Mouse (Mus musculus) heart, embryonic 10.5 days (tissue): Measurements from ENCODE around the gene Pard6b. TPM values are rescaled to one million over a fixed set of nuclear protein-coding genes. Genes with fewer than 3 reads are reported as not detected.
A peak's percentile ranks its signal among the peaks of the same experiment; 100 is the strongest.

Experiments
- DNase-seq: peaks from one replicate; pipeline ENCODE4 v3.0.0-alpha.2; 2017; ENCODE audit warnings: low spot score
- H3K27ac ChIP-seq: fragments of 300-500 bp; sonication (generic); 2 replicates; pipeline ENCODE4 v1.5.1; 2016; ENCODE audit warnings: mild to moderate bottlenecking
- H3K27me3 ChIP-seq: fragments of 300-500 bp; sonication (generic); 2 replicates; pipeline ENCODE4 v1.6.1; 2016; ENCODE audit warnings: mild to moderate bottlenecking; ENCODE audit not compliant: poor library complexity, insufficient read depth, severe bottlenecking
- H3K36me3 ChIP-seq: fragments of 300-500 bp; sonication (generic); 2 replicates; pipeline ENCODE4 v1.6.1; 2016; ENCODE audit warnings: mild to moderate bottlenecking, moderate library complexity
- H3K4me1 ChIP-seq: fragments of 300-500 bp; sonication (generic); 2 replicates; pipeline ENCODE4 v1.6.1; 2016; ENCODE audit warnings: mild to moderate bottlenecking
- H3K4me3 ChIP-seq: fragments of 300-500 bp; sonication (generic); 2 replicates; pipeline ENCODE4 v1.5.1; 2016; ENCODE audit warnings: mild to moderate bottlenecking, moderate library complexity
- H3K9me3 ChIP-seq: fragments of 300-500 bp; sonication (generic); 2 replicates; pipeline ENCODE4 v1.6.1; 2016; ENCODE audit warnings: mild to moderate bottlenecking, moderate library complexity
- WGBS: fragments of 180-500 bp; shearing (Covaris S2); methylation state at CpG from one replicate; pipeline ENCODE4 v1.1.7; 2016; 5-methylcytosine and 5-hydroxymethylcytosine counted together
- polyA plus RNA-seq: library from polyadenylated mRNA; unstranded; fragments of >200 nt; fragmentation: Nextera tagmentation; extraction: Ambion mirVana; gene quantifications from 2 replicates; pipeline ENCODE4 v1.2.1, GENCODE M21; 2016

Pard6b gene
- polyA plus RNA-seq, 1 experiment from 2014 or later: 15.0 TPM

- Histone ChIP-seq H3K27me3 (no peaks in the 10 kb centered on the region), H3K4me1 (peaks cover 55% of the 10 kb centered on the region), H3K4me3 (no peak overlapping the region), H3K9me3 (no peaks in the 10 kb centered on the region), H3K36me3 (no peaks in the 10 kb centered on the region), H3K27ac (peak overlapping the region; percentile 72)
- no peak for DNase-seq
- WGBS: 25% methylated on average over 5 of the region's 5 CpGs
Observed at GRCm38 (mm10) chr2:168070425-168070824, 10.4 kb upstream of the Pard6b start.

GRCm38 (mm10) chr2:168072436-168073131, 8.2 kb upstream of the Pard6b start:
- DNase-seq: peak; percentile 90
- Histone ChIP-seq H3K36me3 (no peaks in the 10 kb centered on the region), H3K4me1 (peaks cover 46% of the 10 kb centered on the region), H3K9me3 (no peaks in the 10 kb centered on the region), H3K27me3 (no peaks in the 10 kb centered on the region), H3K4me3 (peak overlapping the region; percentile 39), H3K27ac (peak overlapping the region; percentile 86)
- WGBS: 5% methylated on average over 12 of the region's 12 CpGs

GRCm38 (mm10) chr2:168073722-168074121, 7.1 kb upstream of the Pard6b start:
- peak overlapping the region; percentile 86; the same call in 1 of the 2 replicates for H3K27ac ChIP-seq
- H3K27me3 ChIP-seq: peaks cover 7% of the 10 kb centered on the region
- H3K36me3 ChIP-seq: no peaks in the 10 kb centered on the region
- H3K4me3 ChIP-seq: no peak overlapping the region
- peaks cover 56% of the 10 kb centered on the region for H3K4me1 ChIP-seq
- WGBS: 71% methylated on average over 5 of the region's 5 CpGs
- no peak for DNase-seq
- H3K9me3 ChIP-seq: no peaks in the 10 kb centered on the region

- WGBS: 53% methylated on average over 3 of the region's 3 CpGs
- H3K27me3 ChIP-seq: peaks cover 14% of the 10 kb centered on the region
- H3K9me3 ChIP-seq: no peaks in the 10 kb centered on the region
Observed at GRCm38 (mm10) chr2:168074457-168074856, 6.3 kb upstream of the Pard6b start.

GRCm38 (mm10) chr2:168076840-168077576, 3.8 kb upstream of the Pard6b start:
- Histone ChIP-seq H3K4me1 (peaks cover 63% of the 10 kb centered on the region), H3K9me3 (no peaks in the 10 kb centered on the region), H3K27me3 (peaks cover 14% of the 10 kb centered on the region), H3K36me3 (no peaks in the 10 kb centered on the region), H3K27ac (no peak overlapping the region), H3K4me3 (no peak overlapping the region)
- 78% methylated on average over 20 of the region's 20 CpGs for WGBS
- no peak for DNase-seq

More at GRCm38 (mm10) chr2:168074457-168074856, 6.3 kb upstream of the Pard6b start:
- Histone ChIP-seq H3K4me1 (peaks cover 64% of the 10 kb centered on the region), H3K27ac (no peak overlapping the region), H3K36me3 (no peaks in the 10 kb centered on the region), H3K4me3 (no peak overlapping the region)
- no peak for DNase-seq

- 25% methylated on average over 15 of the region's 15 CpGs for WGBS
- peak overlapping the region; percentile 67 for H3K27ac ChIP-seq
- no peaks in the 10 kb centered on the region for H3K9me3 ChIP-seq
- no peak for DNase-seq
- H3K27me3 ChIP-seq: peaks cover 20% of the 10 kb centered on the region
- peaks cover 62% of the 10 kb centered on the region for H3K4me1 ChIP-seq
- peak overlapping the region; percentile 15; the same call in 1 of the 2 replicates for H3K4me3 ChIP-seq
- no peaks in the 10 kb centered on the region for H3K36me3 ChIP-seq
Observed at GRCm38 (mm10) chr2:168078107-168078830, 2.5 kb upstream of the Pard6b start.

GRCm38 (mm10) chr2:168081299-168081932, 612 bp downstream of the Pard6b start:
- WGBS: under 1% methylated on average over 48 of the region's 49 CpGs
- no peak for DNase-seq
- peaks cover 69% of the 10 kb centered on the region for H3K4me1 ChIP-seq

GRCm38 (mm10) chr2:168081933-168082306, 1.1 kb downstream of the Pard6b start:
- WGBS: 3% methylated on average over 14 of the region's 14 CpGs
- Histone ChIP-seq H3K27ac (peak overlapping the region; percentile 95), H3K4me1 (peaks cover 70% of the 10 kb centered on the region), H3K27me3 (peaks cover 20% of the 10 kb centered on the region), H3K9me3 (no peaks in the 10 kb centered on the region), H3K4me3 (peak overlapping the region; percentile 86), H3K36me3 (no peaks in the 10 kb centered on the region)
- DNase-seq: no peak

More at GRCm38 (mm10) chr2:168081299-168081932, 612 bp downstream of the Pard6b start:
- Histone ChIP-seq H3K36me3 (no peaks in the 10 kb centered on the region), H3K9me3 (no peaks in the 10 kb centered on the region), H3K27ac (peak overlapping the region; percentile 95), H3K27me3 (peaks cover 20% of the 10 kb centered on the region), H3K4me3 (peak overlapping the region; percentile 86)

- WGBS: 71% methylated on average over 2 of the region's 2 CpGs
- no peak overlapping the region for H3K27ac ChIP-seq
- H3K27me3 ChIP-seq: peaks cover 15% of the 10 kb centered on the region
- no peaks in the 10 kb centered on the region for H3K9me3 ChIP-seq
- H3K4me3 ChIP-seq: no peak overlapping the region
- peaks cover 57% of the 10 kb centered on the region for H3K4me1 ChIP-seq
- no peak for DNase-seq
- H3K36me3 ChIP-seq: no peaks in the 10 kb centered on the region
Observed at GRCm38 (mm10) chr2:168083593-168083992, 2.8 kb downstream of the Pard6b start.

- WGBS: 91% methylated on average over 7 of the region's 7 CpGs
- no peak overlapping the region for H3K4me3 ChIP-seq
- no peak for DNase-seq
- H3K27ac ChIP-seq: no peak overlapping the region
- H3K9me3 ChIP-seq: no peaks in the 10 kb centered on the region
- peaks cover 9% of the 10 kb centered on the region for H3K27me3 ChIP-seq
- H3K4me1 ChIP-seq: peaks cover 55% of the 10 kb centered on the region
- no peaks in the 10 kb centered on the region for H3K36me3 ChIP-seq
Observed at GRCm38 (mm10) chr2:168084228-168084627, 3.4 kb downstream of the Pard6b start.

GRCm38 (mm10) chr2:168085621-168086265, 4.9 kb downstream of the Pard6b start:
- 48% methylated on average over 10 of the region's 10 CpGs for WGBS
- H3K4me1 ChIP-seq: peaks cover 44% of the 10 kb centered on the region
- DNase-seq: no peak

GRCm38 (mm10) chr2:168086318-168086717, 5.5 kb downstream of the Pard6b start:
- peaks cover 42% of the 10 kb centered on the region for H3K4me1 ChIP-seq
- no peaks in the 10 kb centered on the region for H3K9me3 ChIP-seq
- no peak overlapping the region for H3K27ac ChIP-seq
- H3K27me3 ChIP-seq: peaks cover 7% of the 10 kb centered on the region; the same call in 1 of the 2 replicates
- no peak for DNase-seq
- 68% methylated on average over 6 of the region's 6 CpGs for WGBS
- no peaks in the 10 kb centered on the region for H3K36me3 ChIP-seq
- H3K4me3 ChIP-seq: no peak overlapping the region

More at GRCm38 (mm10) chr2:168085621-168086265, 4.9 kb downstream of the Pard6b start:
- Histone ChIP-seq H3K27me3 (peaks cover 7% of the 10 kb centered on the region; the same call in 1 of the 2 replicates), H3K9me3 (no peaks in the 10 kb centered on the region), H3K4me3 (no peak overlapping the region), H3K27ac (no peak overlapping the region), H3K36me3 (no peaks in the 10 kb centered on the region)
